Mouse (Mus musculus) adrenal gland, adult (tissue): ENCODE measurements at regions not wholly inside any gene's neighbourhood (a gene's known extent, or its start where the extent isn't known, plus 50 kb on each side); places are given as distances from the start of the nearest gene placed in this dataset.

ENCODE experiments used
- DNase-seq, 2 experiments: peaks; one replicate each; pipeline ENCODE4 v3.0.0; 2022 to 2023; ENCODE audit warnings: low spot score in 1 of 2; ENCODE audit not compliant: inconsistent age in 2 of 2

- no peak for DNase-seq
These were observed 77.0 kb upstream of the Klf12 start for GRCm38 (mm10) chr14:100361346-100362029.

- peak; percentile 39 to 76 for DNase-seq
These were observed 75.4 kb upstream of the Klf12 start for GRCm38 (mm10) chr14:100359881-100360280.

DNA sequence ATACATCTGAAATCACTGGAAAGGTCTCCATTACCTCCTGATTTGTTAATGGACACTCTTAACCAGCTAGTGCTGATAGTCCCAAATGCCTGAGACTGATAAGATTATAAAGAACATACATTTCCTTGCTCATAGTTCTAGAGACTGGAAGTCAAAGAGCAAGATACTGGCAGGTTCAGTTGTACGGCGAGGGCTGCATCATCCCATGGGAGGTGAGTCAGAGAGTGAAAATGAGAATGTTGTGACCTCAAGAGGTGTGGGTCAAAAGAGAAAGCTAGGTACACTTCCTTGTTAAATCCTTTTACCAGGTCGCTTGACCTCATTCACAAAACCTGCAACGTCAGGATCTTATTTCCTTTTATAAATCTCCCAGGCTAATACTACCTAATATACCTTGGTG, 72.7 kb upstream of the Klf12 start:
- DNase-seq = no peak

- DNase-seq = no peak
These were observed 69.0 kb upstream of the Klf12 start for GRCm38 (mm10) chr14:100353508-100353907.

- no peak for DNase-seq
These were observed 68.5 kb upstream of the Klf12 start for GRCm38 (mm10) chr14:100352961-100353452.

DNA sequence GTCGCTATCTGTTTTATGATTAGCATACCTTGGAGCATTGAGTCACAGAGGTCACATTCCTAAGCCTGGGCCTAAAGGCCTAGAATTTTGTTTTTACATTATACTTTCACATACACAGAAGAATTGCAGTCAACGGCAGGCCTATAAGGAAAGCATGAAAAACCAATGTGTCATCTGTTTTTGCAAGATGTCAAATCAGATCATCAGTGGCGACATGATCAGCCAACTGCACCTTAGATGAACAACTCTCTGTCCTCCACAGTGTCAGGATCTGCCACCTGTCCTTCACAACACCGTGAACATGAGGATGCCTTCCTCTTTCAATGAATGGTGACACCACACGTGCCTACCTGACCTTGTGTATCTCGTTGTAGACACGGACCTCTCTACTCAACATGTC, 66.5 kb upstream of the Klf12 start:
- no peak for DNase-seq

DNA sequence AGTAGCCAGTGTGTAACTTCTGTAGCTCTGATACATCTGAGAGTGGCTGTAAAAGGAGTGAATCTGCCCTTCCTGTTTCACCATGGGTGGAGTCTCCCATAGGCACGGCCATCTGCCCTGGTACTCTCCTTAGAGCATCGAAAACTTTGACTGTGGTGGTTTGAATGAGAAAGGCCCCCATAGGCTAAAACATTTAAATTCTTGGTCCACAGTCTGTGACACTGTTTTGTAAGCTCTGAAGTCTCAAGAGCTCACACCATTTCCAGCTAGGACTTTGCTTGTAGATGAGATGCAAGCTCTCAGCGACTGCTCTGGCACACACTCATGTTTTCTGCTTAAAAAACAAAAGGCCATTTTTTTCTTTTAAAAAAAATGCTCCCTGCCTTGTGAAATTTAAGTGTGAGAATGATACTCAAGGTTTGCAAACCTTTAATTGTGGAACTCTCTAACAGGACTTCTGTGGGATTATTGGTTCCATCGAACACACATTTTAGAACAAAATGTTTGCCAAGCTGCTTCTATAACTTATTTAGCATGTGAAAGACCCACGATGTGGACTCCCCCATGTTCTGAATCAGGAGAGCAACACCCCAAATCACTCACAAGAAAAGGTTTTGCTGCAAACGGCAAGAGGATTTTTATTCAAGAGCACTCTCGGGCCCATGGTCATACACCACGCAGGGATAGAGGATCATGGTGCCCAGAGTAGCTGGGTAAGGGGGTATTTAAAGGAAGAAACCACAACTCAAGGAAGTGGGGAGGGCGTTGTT, 65.7 kb upstream of the Klf12 start:
- no peak for DNase-seq

DNA sequence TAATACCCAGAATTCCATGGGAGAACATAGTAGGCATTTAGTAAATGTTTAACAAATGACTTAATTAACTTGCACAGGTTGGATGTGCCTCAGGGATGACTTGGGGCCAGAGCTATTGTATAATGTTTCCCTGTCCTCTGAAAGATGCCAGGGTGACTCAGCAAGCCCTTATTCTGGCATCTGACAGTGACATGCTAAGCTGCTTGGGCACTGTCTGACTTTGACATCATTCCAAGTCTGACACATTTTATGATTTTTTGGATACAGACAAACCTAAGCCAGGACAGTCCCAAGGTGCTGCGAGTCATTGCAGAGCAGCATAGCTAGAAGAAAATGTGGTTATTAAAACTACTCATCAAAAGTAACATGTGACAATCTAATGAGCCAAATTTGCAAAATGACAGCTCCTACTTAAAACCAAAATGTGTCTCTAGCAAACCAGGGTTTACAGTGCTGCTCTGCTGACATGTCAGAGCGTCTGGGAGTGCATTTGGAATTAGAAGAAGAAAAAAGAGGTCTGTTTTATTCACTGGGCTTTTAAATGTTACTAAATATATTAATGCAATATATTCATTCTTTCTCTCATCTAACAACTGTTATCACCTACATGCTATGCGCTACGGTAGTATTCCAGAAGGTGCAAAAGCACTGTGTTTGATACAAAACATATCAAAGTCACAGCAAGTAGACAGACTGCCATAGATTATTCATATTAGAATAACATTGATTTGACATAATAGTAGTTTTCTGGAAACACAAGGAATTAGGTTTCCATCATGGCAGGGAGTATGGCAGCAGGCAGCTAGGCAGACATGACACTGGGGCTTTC, 64.1 kb upstream of the Klf12 start:
- peak; percentile 47 to 79 for DNase-seq

GRCm38 (mm10) chr14:100336926-100337325, 52.4 kb upstream of the Klf12 start:
- DNase-seq = peak; percentile 48 to 86
